Mouse (Mus musculus) embryonic facial prominence, embryonic 12.5 days (tissue): ENCODE results near the gene B4gat1. TPM values are rescaled to one million over a fixed set of nuclear protein-coding genes. Genes with fewer than 3 reads are reported as not detected.

ENCODE experiments used
- ATAC-seq: fragments of 200-750 bp; cut with Nextera tagmentation; 2 replicates; pipeline ENCODE4 v1.8.0; 2017; ENCODE audit not compliant: insufficient number of reproducible peaks, insufficient read depth, low FRiP score, low TSS enrichment
- H3K27ac ChIP-seq: fragments of 300-500 bp; sonication (generic); 2 replicates; pipeline ENCODE4 v1.5.1; 2016; ENCODE audit warnings: mild to moderate bottlenecking
- H3K27me3 ChIP-seq: fragments of 300-500 bp; sonication (generic); 2 replicates; pipeline ENCODE4 v1.6.1; 2016; ENCODE audit warnings: mild to moderate bottlenecking, moderate library complexity
- H3K36me3 ChIP-seq: fragments of 300-500 bp; sonication (generic); 2 replicates; pipeline ENCODE4 v1.6.1; 2016; ENCODE audit warnings: mild to moderate bottlenecking
- H3K4me1 ChIP-seq: fragments of 300-500 bp; sonication (generic); 2 replicates; pipeline ENCODE4 v1.6.1; 2016
- H3K4me2 ChIP-seq: fragments of 300-500 bp; sonication (generic); replicated peaks from 2 replicates; pipeline ENCODE4 v1.6.1; 2016; ENCODE audit warnings: mild to moderate bottlenecking, moderate library complexity
- H3K4me3 ChIP-seq: fragments of 300-500 bp; sonication (generic); 2 replicates; pipeline ENCODE4 v1.5.1; 2016; ENCODE audit warnings: mild to moderate bottlenecking
- H3K9ac ChIP-seq: fragments of 300-500 bp; sonication (generic); 2 replicates; pipeline ENCODE4 v1.6.1; 2016; ENCODE audit warnings: mild to moderate bottlenecking, moderate library complexity
- H3K9me3 ChIP-seq: fragments of 300-500 bp; sonication (generic); 2 replicates; pipeline ENCODE4 v1.6.1; 2016; ENCODE audit warnings: mild to moderate bottlenecking, moderate library complexity
- WGBS: fragments of 180-500 bp; shearing (Covaris S2); methylation state at CpG from one replicate; pipeline ENCODE4 v1.1.7; 2016; 5-methylcytosine and 5-hydroxymethylcytosine counted together
- polyA plus RNA-seq: library from polyadenylated mRNA; unstranded; fragments of >200 nt; fragmentation: Nextera tagmentation; extraction: Ambion mirVana; gene quantifications from 2 replicates; pipeline ENCODE4 v1.2.1, GENCODE M21; 2016

Gene B4gat1
- polyA plus RNA-seq, 1 experiment from 2014 or later, result 46.4 TPM

DNA sequence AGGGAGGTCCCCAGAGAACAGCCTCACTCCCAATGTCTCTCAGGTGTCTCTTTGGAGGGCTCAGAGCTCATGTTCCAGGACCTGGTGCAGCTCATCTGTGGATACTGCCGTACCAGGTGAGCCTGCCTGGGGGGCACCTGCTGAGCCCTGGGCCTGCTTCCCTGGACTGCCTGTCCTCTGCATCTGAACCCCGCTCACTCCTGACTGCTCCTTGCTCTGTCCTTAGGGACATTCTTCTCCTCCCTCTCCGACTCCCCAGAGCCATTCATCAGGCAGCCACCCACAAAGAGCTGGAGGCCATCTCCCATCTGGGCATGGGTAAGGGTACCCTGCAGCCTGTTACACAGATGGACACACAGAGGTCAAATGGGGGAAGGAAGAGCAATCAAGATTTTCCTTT lies 12.9 kb downstream of the B4gat1 start:
- Histone ChIP-seq H3K4me1 (peaks cover 34% of the 10 kb centered on the region), H3K9ac (no peak overlapping the region), H3K9me3 (no peaks in the 10 kb centered on the region), H3K4me2 (peak overlapping the region; percentile 38), H3K27ac (no peak overlapping the region), H3K4me3 (0 out of 2 replicates have a peak overlapping the region, but pooled peaks have one; percentile 13), H3K36me3 (peaks cover 30% of the 10 kb centered on the region), H3K27me3 (peaks cover 47% of the 10 kb centered on the region)
- no peak for ATAC-seq
- 42% methylated on average over 3 of the region's 3 CpGs for WGBS

GRCm38 (mm10) chr19:5052166-5052822 lies 13.7 kb downstream of the B4gat1 start:
- Histone ChIP-seq H3K36me3 (peaks cover 23% of the 10 kb centered on the region), H3K27me3 (peaks cover 47% of the 10 kb centered on the region), H3K4me1 (peaks cover 39% of the 10 kb centered on the region), H3K4me3 (no peak overlapping the region), H3K4me2 (no peak overlapping the region), H3K9ac (no peak overlapping the region; the same call in 1 of the 2 replicates), H3K9me3 (no peaks in the 10 kb centered on the region), H3K27ac (no peak overlapping the region)
- no peak for ATAC-seq
- 31% methylated on average over 25 of the region's 25 CpGs for WGBS

GRCm38 (mm10) chr19:5052853-5053252 lies 14.2 kb downstream of the B4gat1 start:
- Histone ChIP-seq H3K4me3 (no peak overlapping the region), H3K4me2 (no peak overlapping the region), H3K9me3 (no peaks in the 10 kb centered on the region), H3K27me3 (peaks cover 47% of the 10 kb centered on the region), H3K36me3 (peaks cover 17% of the 10 kb centered on the region), H3K27ac (no peak overlapping the region), H3K9ac (no peak overlapping the region), H3K4me1 (peaks cover 39% of the 10 kb centered on the region)
- ATAC-seq, result no peak
- 61% methylated on average over 17 of the region's 17 CpGs for WGBS

DNA sequence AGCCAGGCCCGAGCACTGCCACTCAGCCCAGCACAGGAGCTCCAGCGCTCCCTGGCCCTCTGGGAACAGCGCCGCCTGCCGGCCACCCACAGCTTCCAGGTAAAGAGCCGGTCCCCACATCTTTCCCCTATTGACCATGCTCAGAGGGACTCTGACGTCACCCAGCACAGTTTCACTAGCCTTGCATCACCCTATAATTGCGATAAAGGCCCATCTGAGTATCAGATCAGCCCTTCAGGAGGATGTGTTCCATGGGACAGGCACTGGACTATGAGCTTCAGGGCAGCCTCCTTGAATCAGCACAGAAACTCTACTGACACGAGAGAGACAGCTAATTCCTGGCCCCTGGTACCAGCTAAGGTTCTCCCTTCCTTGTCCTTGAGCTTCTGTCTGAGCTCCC lies 15.3 kb downstream of the B4gat1 start:
- WGBS, result 14% methylated on average over 9 of the region's 9 CpGs
- H3K27me3 ChIP-seq, result peaks cover 47% of the 10 kb centered on the region
- peaks cover 49% of the 10 kb centered on the region for H3K4me1 ChIP-seq
- H3K36me3 ChIP-seq, result peaks cover 8% of the 10 kb centered on the region; the same call in 1 of the 2 replicates
- no peak overlapping the region for H3K9ac ChIP-seq
- H3K27ac ChIP-seq, result no peak overlapping the region
- 0 out of 2 replicates have a peak overlapping the region, but pooled peaks have one; percentile 1 for H3K4me3 ChIP-seq
- H3K4me2 ChIP-seq, result no peak overlapping the region
- no peaks in the 10 kb centered on the region for H3K9me3 ChIP-seq
- ATAC-seq, result no peak

DNA sequence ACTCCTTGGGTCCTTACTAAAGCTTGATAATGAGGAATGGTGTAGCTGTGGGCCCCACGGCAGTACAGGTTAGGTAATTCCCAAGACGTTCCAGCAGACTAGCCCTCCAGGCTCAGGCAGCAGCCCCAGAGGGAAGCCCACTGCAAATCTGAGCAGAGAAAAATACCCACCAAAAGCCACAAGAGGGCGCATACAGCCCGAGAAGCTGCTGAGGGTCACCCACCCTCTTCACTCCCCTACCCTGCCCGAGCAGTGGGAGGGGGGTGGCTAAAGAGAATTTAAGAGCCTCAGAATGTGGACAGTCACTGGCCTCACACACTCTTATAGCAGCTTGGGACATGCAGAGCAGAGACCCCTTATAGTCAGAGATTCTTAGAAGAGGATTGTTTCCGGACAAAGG lies 17.6 kb downstream of the B4gat1 start:
- WGBS, result 8% methylated on average over 6 of the region's 6 CpGs
- Histone ChIP-seq H3K9ac (no peak overlapping the region), H3K9me3 (no peaks in the 10 kb centered on the region), H3K27me3 (peaks cover 30% of the 10 kb centered on the region), H3K4me3 (no peak overlapping the region), H3K36me3 (no peaks in the 10 kb centered on the region), H3K27ac (no peak overlapping the region), H3K4me2 (no peak overlapping the region; the same call in 1 of the 2 replicates), H3K4me1 (peaks cover 55% of the 10 kb centered on the region)
- peak; percentile 10; the same call in 1 of the 2 replicates for ATAC-seq

GRCm38 (mm10) chr19:5057876-5058775 lies 19.5 kb downstream of the B4gat1 start:
- Histone ChIP-seq H3K4me1 (peaks cover 46% of the 10 kb centered on the region), H3K27me3 (peaks cover 12% of the 10 kb centered on the region), H3K9me3 (no peaks in the 10 kb centered on the region), H3K4me3 (no peak overlapping the region), H3K9ac (no peak overlapping the region), H3K36me3 (no peaks in the 10 kb centered on the region), H3K27ac (peak overlapping the region; percentile 59; the same call in 1 of the 2 replicates), H3K4me2 (no peak overlapping the region)
- WGBS, result 24% methylated on average over 16 of the region's 16 CpGs
- ATAC-seq, result no peak

DNA sequence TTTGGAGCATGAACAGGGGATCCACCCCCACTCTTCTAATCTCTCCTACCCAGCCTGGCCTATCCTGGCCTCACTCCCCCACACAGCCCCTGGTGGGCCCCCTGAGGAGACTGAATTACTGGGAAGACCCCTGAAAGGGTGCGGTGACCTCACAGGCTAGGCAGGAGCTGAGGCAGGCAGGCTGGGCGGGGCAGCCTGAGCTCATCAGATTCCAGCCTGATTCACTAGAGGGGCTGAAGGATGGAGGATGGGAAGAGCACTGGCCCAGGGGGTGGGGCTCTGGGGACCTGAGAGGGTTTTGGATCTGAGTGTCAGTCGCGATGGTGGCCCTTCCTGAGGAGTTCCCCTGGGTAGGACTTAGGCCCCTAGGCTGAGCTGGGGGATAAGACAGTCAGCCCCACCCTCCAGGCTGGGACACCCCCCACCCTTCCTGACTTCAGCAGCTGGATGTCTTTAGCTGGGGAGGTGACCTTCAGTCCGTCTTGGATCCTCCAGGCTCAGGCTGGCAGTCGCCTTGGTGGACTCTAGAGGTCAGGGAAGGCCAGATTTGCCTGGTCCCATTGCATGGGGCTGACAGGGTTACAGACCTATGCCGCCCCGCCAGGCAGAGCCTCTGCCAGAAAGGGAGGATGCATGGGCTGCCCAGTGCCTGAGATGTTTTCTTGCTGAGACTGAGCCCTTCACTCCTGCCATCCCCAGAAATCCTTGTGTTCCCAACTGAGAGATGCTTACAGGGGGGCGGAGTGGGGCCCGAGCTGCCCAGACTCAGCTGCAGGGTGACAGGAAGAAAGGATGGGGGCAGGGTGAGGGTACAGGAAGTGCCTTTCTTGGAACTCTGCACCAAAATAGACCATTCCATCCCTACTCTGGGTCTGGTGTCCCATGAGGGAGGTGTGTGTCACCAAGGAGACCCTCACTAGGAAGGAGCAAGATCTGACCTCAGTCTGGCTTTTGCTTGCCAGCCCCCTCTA lies 20.5 kb downstream of the B4gat1 start:
- H3K27me3 ChIP-seq, result 0 out of 2 replicates have a peak, but pooled peaks cover 3% of the 10 kb centered on the region
- no peaks in the 10 kb centered on the region for H3K9me3 ChIP-seq
- ATAC-seq, result peak; percentile 45; the same call in 1 of the 2 replicates
- H3K9ac ChIP-seq, result peak overlapping the region; percentile 25; the same call in 1 of the 2 replicates
- H3K36me3 ChIP-seq, result no peaks in the 10 kb centered on the region
- H3K4me3 ChIP-seq, result no peak overlapping the region
- peak overlapping the region; percentile 10; the same call in 1 of the 2 replicates for H3K4me2 ChIP-seq
- H3K27ac ChIP-seq, result peak overlapping the region; percentile 59
- 12% methylated on average over 10 of the region's 10 CpGs for WGBS
- peaks cover 46% of the 10 kb centered on the region for H3K4me1 ChIP-seq

DNA sequence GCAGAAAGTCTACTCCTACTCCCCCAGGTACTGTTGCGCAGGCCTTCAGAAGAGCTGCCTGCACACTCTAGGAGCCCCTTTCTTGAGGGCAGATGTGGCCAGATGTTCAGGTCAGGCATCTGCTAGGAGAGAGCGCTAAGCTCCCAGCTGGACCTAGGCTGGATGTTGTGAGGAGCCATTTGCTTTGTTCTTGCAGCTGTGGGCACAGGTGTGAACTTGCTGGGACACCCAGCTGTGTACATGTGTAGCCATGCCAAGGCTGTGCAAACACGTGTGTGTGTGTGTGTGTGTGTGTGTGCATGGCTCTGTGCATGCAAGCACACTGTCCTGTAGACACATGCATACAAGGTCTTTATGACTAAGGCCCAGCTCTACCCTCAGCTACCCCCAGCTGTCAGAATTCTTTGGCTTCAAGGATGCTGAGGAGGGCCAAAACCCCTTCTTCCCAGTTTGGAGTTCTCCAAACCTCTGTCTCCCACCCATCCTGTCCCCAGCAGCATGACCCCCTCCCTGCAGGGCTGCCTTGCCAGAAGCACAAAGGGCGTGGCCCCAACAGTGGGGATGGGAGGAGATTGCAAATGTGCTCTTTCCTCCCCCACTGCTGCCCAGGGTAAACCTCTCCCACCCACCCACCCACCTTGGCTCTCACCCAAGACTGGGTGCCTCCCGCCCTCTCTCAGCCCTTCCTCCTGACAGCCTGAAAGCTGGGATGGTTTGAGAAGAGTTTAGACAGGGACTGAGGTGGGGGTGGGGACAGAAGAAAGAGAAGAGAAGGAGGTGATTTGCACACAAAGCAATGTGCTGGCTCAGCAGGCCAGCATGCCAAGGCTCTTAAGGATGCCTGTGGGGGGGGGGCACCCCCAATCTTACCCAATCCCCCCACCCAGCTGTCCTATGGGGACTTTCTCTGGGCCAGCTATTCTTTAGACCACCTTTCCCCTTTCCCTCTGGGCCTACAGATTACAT lies 22.0 kb downstream of the B4gat1 start:
- ATAC-seq, result no peak

DNA sequence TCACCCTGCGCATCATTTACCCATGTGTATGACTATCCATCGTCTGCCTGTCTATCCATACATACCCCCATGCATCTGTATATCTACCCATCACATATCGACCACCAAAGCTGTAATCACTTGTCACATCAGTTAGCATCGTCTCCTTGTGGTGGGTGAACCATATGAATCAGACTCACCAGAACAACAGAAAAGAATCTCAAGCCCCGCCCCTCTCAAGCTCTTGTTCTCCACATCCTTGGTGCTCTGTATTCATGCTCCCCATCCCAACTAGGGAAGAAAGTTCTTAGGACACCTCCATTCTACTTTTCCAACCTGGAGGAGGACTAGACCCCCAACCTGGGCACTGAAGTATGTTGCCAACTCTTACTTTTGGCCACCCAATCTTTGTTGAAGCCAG lies 23.4 kb downstream of the B4gat1 start:
- peaks cover 53% of the 10 kb centered on the region for H3K4me1 ChIP-seq
- H3K9me3 ChIP-seq, result no peaks in the 10 kb centered on the region
- no peak overlapping the region for H3K4me2 ChIP-seq
- no peaks in the 10 kb centered on the region for H3K27me3 ChIP-seq
- H3K4me3 ChIP-seq, result no peak overlapping the region
- no peaks in the 10 kb centered on the region for H3K36me3 ChIP-seq
- H3K9ac ChIP-seq, result no peak overlapping the region
- no peak for ATAC-seq
- no peak overlapping the region for H3K27ac ChIP-seq
- WGBS, result 84% methylated on average over 5 of the region's 5 CpGs

More for the DNA sequence above, 22.0 kb downstream of the B4gat1 start:
- H3K27ac ChIP-seq, result peak overlapping the region; percentile 59
- H3K9me3 ChIP-seq, result no peaks in the 10 kb centered on the region
- no peaks in the 10 kb centered on the region for H3K27me3 ChIP-seq
- H3K9ac ChIP-seq, result no peak overlapping the region
- no peak overlapping the region for H3K4me3 ChIP-seq
- H3K4me1 ChIP-seq, result peaks cover 57% of the 10 kb centered on the region
- 36% methylated on average over 5 of the region's 5 CpGs for WGBS
- H3K4me2 ChIP-seq, result no peak overlapping the region
- no peaks in the 10 kb centered on the region for H3K36me3 ChIP-seq

GRCm38 (mm10) chr19:5062446-5062845 lies 23.8 kb downstream of the B4gat1 start:
- Histone ChIP-seq H3K27me3 (no peaks in the 10 kb centered on the region), H3K4me1 (peaks cover 57% of the 10 kb centered on the region), H3K9me3 (no peaks in the 10 kb centered on the region), H3K36me3 (no peaks in the 10 kb centered on the region), H3K4me2 (no peak overlapping the region), H3K9ac (no peak overlapping the region), H3K27ac (no peak overlapping the region), H3K4me3 (no peak overlapping the region)
- ATAC-seq, result no peak
- WGBS, result 33% methylated on average over 6 of the region's 6 CpGs
